Mouse (Mus musculus) heart, embryonic 11.5 days (tissue): ENCODE results near the gene Rhox4b. TPM values are rescaled to one million over a fixed set of nuclear protein-coding genes. Genes with fewer than 3 reads are reported as not detected.
"Not testable (repeated sequence)": the region's sequence is repeated elsewhere in the genome, so short reads cannot be mapped to it uniquely, and the experiment has no call there.

Source experiments
- ATAC-seq: fragments of 200-750 bp; cut with Nextera tagmentation; replicated peaks from 2 replicates; pipeline ENCODE4 v1.8.0; 2017; ENCODE audit warnings: moderate library complexity; ENCODE audit not compliant: insufficient number of reproducible peaks, low FRiP score, low TSS enrichment
- H3K27ac ChIP-seq: fragments of 300-500 bp; sonication (generic); 2 replicates; pipeline ENCODE4 v1.5.1; 2014; ENCODE audit warnings: mild to moderate bottlenecking, low read depth, low read length
- H3K27me3 ChIP-seq: fragments of 300-500 bp; sonication (generic); 2 replicates; pipeline ENCODE4 v1.6.1; 2014; ENCODE audit warnings: mild to moderate bottlenecking, low read length, mixed read lengths; ENCODE audit not compliant: control insufficient read depth, insufficient read depth
- H3K36me3 ChIP-seq: fragments of 300-500 bp; sonication (generic); 2 replicates; pipeline ENCODE4 v1.6.1; 2014; ENCODE audit warnings: mild to moderate bottlenecking, low read length, moderate library complexity, mixed read lengths; ENCODE audit not compliant: control insufficient read depth, insufficient read depth
- H3K4me1 ChIP-seq: fragments of 300-500 bp; sonication (generic); 2 replicates; pipeline ENCODE4 v1.6.1; 2014; ENCODE audit warnings: low read length; ENCODE audit not compliant: control insufficient read depth, insufficient read depth
- H3K4me2 ChIP-seq: fragments of 300-500 bp; sonication (generic); 2 replicates; pipeline ENCODE4 v1.6.1; 2014; ENCODE audit warnings: mild to moderate bottlenecking, moderate library complexity
- H3K4me3 ChIP-seq: fragments of 300-500 bp; sonication (generic); 2 replicates; pipeline ENCODE4 v1.5.1; 2014; ENCODE audit warnings: low read depth, low read length
- H3K9ac ChIP-seq: fragments of 300-500 bp; sonication (generic); 2 replicates; pipeline ENCODE4 v1.6.1; 2014; ENCODE audit warnings: mild to moderate bottlenecking, low read depth, low read length, moderate library complexity
- H3K9me3 ChIP-seq: fragments of 300-500 bp; sonication (generic); replicated peaks from 2 replicates; pipeline ENCODE4 v1.6.1; 2016; ENCODE audit warnings: low read length; ENCODE audit not compliant: control insufficient read depth
- WGBS: fragments of 180-500 bp; shearing (Covaris S2); extraction: QIAGEN DNeasy Blood & Tissue Kit; methylation state at CpG from one replicate; pipeline ENCODE4 v1.1.7; 2014; ENCODE audit not compliant: insufficient replicate concordance; 5-methylcytosine and 5-hydroxymethylcytosine counted together
- polyA plus RNA-seq: library from polyadenylated mRNA; unstranded; fragments of >200 nt; fragmentation: Nextera tagmentation; extraction: Ambion mirVana; gene quantifications from 2 replicates; pipeline ENCODE4 v1.2.1, GENCODE M21; 2014

Rhox4b gene
- not detected in 2 replicates for polyA plus RNA-seq

DNA sequence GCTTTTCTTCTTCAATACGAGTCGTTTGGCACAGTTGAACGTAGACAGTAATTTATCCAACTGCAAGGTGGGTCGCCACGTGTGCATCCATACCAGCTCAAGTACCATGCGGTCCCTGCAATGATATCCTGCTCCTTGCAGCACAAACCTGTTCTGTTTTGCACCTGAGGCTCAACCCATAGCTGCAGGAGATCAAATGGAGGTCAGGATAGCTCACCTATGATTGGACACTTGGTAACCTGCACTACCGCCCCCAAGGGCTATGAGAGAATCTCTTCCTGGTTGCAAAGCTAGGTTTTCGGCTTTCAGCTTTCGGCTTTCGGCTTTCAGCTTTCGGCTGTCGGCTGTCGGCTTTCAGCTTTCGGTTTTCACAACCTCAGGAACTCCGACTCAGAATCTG, at the start of gene Rhox4b:
Gene Rhox4b (plus strand): TSS at position 301 of the 400 bp plus-strand sequence.
- 91% methylated on average over 14 of the region's 15 CpGs for WGBS
- not testable (repeated sequence) for H3K9me3 ChIP-seq, H3K9ac ChIP-seq, H3K36me3 ChIP-seq, H3K27ac ChIP-seq, H3K4me2 ChIP-seq, H3K4me3 ChIP-seq, ATAC-seq, H3K27me3 ChIP-seq, H3K4me1 ChIP-seq

DNA sequence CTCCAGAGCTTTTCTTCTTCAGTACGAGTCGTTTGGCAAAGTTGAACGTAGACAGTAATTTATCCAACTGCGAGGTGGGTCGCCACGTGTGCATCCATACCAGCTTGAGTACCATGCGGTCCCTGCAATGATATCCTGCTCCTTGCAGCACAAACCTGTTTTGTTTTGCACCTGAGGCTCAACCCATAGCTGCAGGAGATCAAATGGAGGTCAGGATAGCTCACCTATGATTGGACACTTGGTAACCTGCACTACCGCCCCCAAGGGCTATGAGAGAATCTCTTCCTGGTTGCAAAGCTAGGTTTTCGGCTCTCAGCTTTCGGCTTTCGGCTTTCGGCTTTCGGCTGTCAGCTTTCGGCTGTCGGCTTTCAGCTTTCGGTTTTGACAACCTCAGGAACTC, 41.7 kb upstream of the Rhox4b start, which contains the start of gene Rhox4a2:
Gene Rhox4a2 (plus strand): TSS at position 301 of the 400 bp plus-strand sequence.
- ATAC-seq, H3K36me3 ChIP-seq, H3K4me2 ChIP-seq, H3K9me3 ChIP-seq, H3K4me1 ChIP-seq, H3K4me3 ChIP-seq, H3K27me3 ChIP-seq, H3K9ac ChIP-seq, H3K27ac ChIP-seq: not testable (repeated sequence)
- 89% methylated on average over 8 of the region's 16 CpGs for WGBS

DNA sequence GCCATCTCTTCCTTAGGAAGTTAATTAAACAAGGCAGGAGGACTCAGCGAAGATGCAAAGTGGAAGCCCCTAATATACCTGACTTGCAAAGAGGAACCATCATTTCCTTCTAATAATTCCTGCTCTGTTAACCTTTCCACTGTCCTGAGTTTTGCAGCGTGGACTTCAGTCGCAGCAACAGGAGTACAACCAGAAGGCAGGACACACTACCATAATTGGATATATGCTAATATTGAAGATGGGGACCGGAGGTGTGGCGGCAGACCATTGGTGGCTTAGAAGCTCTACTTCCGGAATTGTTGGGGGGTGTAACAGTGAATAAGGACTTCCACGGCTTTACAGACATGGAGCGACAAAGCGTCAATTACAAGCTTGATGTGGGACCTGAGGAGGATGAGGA, 20.5 kb upstream of the Rhox4b start, which contains the start of gene Rhox2b:
Gene Rhox2b (plus strand): TSS at position 301 of the 400 bp plus-strand sequence.
- H3K9me3 ChIP-seq, H3K27ac ChIP-seq, H3K4me1 ChIP-seq, H3K36me3 ChIP-seq, ATAC-seq, H3K27me3 ChIP-seq, H3K4me3 ChIP-seq, H3K4me2 ChIP-seq, H3K9ac ChIP-seq: not testable (repeated sequence)
- WGBS = no CpG with 5 or more reads among the region's 9 CpGs

DNA sequence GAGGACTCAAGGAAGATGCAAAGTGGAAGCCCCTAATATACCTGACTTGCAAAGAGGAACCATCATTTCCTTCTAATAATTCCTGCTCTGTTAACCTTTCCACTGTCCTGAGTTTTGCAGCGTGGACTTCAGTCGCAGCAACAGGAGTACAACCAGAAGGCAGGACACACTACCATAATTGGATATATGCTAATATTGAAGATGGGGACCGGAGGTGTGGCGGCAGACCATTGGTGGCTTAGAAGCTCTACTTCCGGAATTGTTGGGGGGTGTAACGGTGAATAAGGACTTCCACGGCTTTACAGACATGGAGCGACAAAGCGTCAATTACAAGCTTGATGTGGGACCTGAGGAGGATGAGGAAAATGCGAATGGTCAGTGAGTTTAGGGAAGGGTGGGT, 21.1 kb downstream of the Rhox4b start, which contains the start of gene Rhox2c:
Gene Rhox2c (plus strand): TSS at position 301 of the 400 bp plus-strand sequence.
- 97% methylated on average over 7 of the region's 10 CpGs for WGBS
- ATAC-seq = not testable (repeated sequence)

DNA sequence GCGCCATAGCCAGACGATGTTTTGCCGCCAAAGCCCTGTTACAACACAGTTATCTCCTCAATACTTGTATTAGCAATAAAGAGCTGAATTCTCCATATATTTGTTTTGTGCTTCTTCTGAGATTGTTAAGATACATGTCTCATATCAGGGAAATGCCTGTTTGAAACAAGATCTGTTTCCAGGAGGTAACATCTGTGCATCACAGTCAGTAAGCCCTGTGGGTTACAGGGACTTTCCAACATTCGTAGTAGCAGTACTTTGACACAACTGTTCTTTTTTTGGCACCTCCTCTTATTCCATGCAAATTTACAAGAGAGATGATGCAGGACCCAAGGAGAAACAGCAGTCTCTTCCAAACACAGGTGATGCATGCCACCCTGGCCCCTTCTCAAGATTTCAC, 26.0 kb downstream of the Rhox4b start, which contains the start of gene Rhox3c:
Gene Rhox3c (plus strand): TSS at position 301 of the 400 bp plus-strand sequence.
- not testable (repeated sequence) for H3K4me1 ChIP-seq, H3K4me3 ChIP-seq, H3K27ac ChIP-seq, H3K27me3 ChIP-seq, H3K9me3 ChIP-seq, H3K4me2 ChIP-seq, H3K9ac ChIP-seq, ATAC-seq, H3K36me3 ChIP-seq
- WGBS = 86% methylated on average over 3 of the region's 4 CpGs

More for the DNA sequence above, 21.1 kb downstream of the Rhox4b start, which contains the start of gene Rhox2c:
- not testable (repeated sequence) for H3K9ac ChIP-seq, H3K4me3 ChIP-seq, H3K27me3 ChIP-seq, H3K4me1 ChIP-seq, H3K36me3 ChIP-seq, H3K4me2 ChIP-seq, H3K9me3 ChIP-seq, H3K27ac ChIP-seq

DNA sequence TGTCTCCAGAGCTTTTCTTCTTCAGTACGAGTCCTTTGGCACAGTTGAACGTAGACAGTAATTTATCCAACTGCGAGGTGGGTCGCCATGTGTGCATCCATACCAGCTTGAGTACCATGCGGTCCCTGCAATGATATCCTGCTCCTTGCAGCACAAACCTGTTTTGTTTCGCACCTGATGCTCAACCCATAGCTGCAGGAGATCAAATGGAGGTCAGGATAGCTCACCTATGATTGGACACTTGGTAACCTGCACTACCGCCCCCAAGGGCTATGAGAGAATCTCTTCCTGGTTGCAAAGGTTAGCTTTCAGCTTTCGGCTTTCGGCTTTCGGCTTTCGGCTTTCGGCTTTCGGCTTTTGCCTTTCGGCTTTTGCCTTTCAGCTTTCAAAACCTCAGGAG, 47.7 kb downstream of the Rhox4b start, which contains the start of gene Rhox4c:
Gene Rhox4c (plus strand): TSS at position 301 of the 400 bp plus-strand sequence.
- not testable (repeated sequence) for H3K4me3 ChIP-seq, H3K36me3 ChIP-seq, H3K9me3 ChIP-seq, H3K27me3 ChIP-seq, H3K9ac ChIP-seq, H3K4me2 ChIP-seq, H3K4me1 ChIP-seq, ATAC-seq, H3K27ac ChIP-seq
- WGBS = 87% methylated on average over 14 of the region's 14 CpGs

Other genes starting within 250 kb of the Rhox4b start
- 553 and 620 TPM in 2 replicates for gene Ndufa1, start 241.3 kb upstream of the Rhox4b start, polyA plus RNA-seq
- 7.3 and 7.9 TPM in 2 replicates for gene Rnf113a1, start 241.2 kb upstream of the Rhox4b start, polyA plus RNA-seq
- gene Gm9, start 221.5 kb upstream of the Rhox4b start, polyA plus RNA-seq = not detected in 2 replicates
- not detected in 2 replicates for gene Rhox1, start 210.2 kb upstream of the Rhox4b start, polyA plus RNA-seq
- not detected in 2 replicates for gene Rhox2a, start 187.5 kb upstream of the Rhox4b start, polyA plus RNA-seq
- gene Rhox3a, start 182.6 kb upstream of the Rhox4b start, polyA plus RNA-seq = not detected in 2 replicates
- not detected in 2 replicates for gene Rhox4a, start 167.2 kb upstream of the Rhox4b start, polyA plus RNA-seq
- gene Rhox3a2, start 52.5 kb upstream of the Rhox4b start, polyA plus RNA-seq = not detected in 2 replicates
- gene Rhox4a2, start 41.6 kb upstream of the Rhox4b start, polyA plus RNA-seq = 0.17 and 0.42 TPM in 2 replicates
- gene Rhox2b, start 20.4 kb upstream of the Rhox4b start, polyA plus RNA-seq = not detected in 2 replicates
- gene Rhox2c, start 21.2 kb downstream of the Rhox4b start, polyA plus RNA-seq = not detected in 2 replicates
- not detected in 2 replicates for gene Rhox3c, start 26.1 kb downstream of the Rhox4b start, polyA plus RNA-seq
- not detected in 2 replicates for gene Rhox4c, start 47.8 kb downstream of the Rhox4b start, polyA plus RNA-seq
- gene Rhox2d, start 60.9 kb downstream of the Rhox4b start, polyA plus RNA-seq = not detected in 2 replicates
- not detected in 2 replicates for gene Rhox4d, start 81.9 kb downstream of the Rhox4b start, polyA plus RNA-seq
- gene Rhox2e, start 98.0 kb downstream of the Rhox4b start, polyA plus RNA-seq = not detected in 2 replicates
- not detected in 2 replicates for gene Rhox3e, start 109.5 kb downstream of the Rhox4b start, polyA plus RNA-seq
- not detected in 2 replicates for gene Rhox4e, start 124.9 kb downstream of the Rhox4b start, polyA plus RNA-seq
- gene Rhox2f, start 138.9 kb downstream of the Rhox4b start, polyA plus RNA-seq = not detected in 2 replicates
- gene Rhox3f, start 148.5 kb downstream of the Rhox4b start, polyA plus RNA-seq = not detected in 2 replicates
- not detected in 2 replicates for gene Rhox4f, start 175.2 kb downstream of the Rhox4b start, polyA plus RNA-seq
- gene Rhox3g, start 196.1 kb downstream of the Rhox4b start, polyA plus RNA-seq = not detected in 2 replicates
- not detected in 2 replicates for gene Rhox2g, start 211.0 kb downstream of the Rhox4b start, polyA plus RNA-seq
- not detected in 2 replicates for gene Rhox4g, start 218.8 kb downstream of the Rhox4b start, polyA plus RNA-seq
- gene Rhox3h, start 236.3 kb downstream of the Rhox4b start, polyA plus RNA-seq = not detected in 2 replicates
- gene Rhox2h, start 240.8 kb downstream of the Rhox4b start, polyA plus RNA-seq = not detected in 2 replicates